Mouse (Mus musculus) spleen, adult 2 months (tissue): ENCODE results near the gene 1600002K03Rik.

Source experiments
- CTCF ChIP-seq: fragments of 200-500 bp; IDR thresholded peaks from 2 replicates; pipeline ENCODE4 v1.5.1; 2011; ENCODE audit warnings: mild to moderate bottlenecking, inconsistent platforms; ENCODE audit not compliant: insufficient read depth, insufficient read length, insufficient replicate concordance; ENCODE audit errors: extremely low read depth
- POLR2A ChIP-seq: fragments of 200-500 bp; IDR thresholded peaks from 2 replicates; pipeline ENCODE4 v1.6.1; 2011; ENCODE audit warnings: low read depth, low read length, inconsistent platforms

- no peak for TF ChIP-seq CTCF
- no peak for TF ChIP-seq POLR2A
Observed at GRCm38 (mm10) chr10:80152071-80152872, 20.5 kb upstream of the 1600002K03Rik start.
